Mouse (Mus musculus) embryonic facial prominence, embryonic 11.5 days (tissue): Measurements from ENCODE around the gene Slc9a7. TPM values are rescaled to one million over a fixed set of nuclear protein-coding genes. Genes with fewer than 3 reads are reported as not detected.

Experiments used
- ATAC-seq: fragments of 200-750 bp; cut with Nextera tagmentation; replicated peaks from 2 replicates; pipeline ENCODE4 v1.8.0; 2017; ENCODE audit warnings: low read depth; ENCODE audit not compliant: insufficient number of reproducible peaks, low FRiP score, low TSS enrichment
- DNase-seq: peaks from one replicate; pipeline ENCODE4 v3.0.0-alpha.2; 2015; ENCODE audit warnings: low spot score
- H3K27ac ChIP-seq: fragments of 300-500 bp; sonication (generic); replicated peaks from 2 replicates; pipeline ENCODE4 v1.5.1; 2014; ENCODE audit warnings: mild to moderate bottlenecking, low read depth, low read length, control low read depth
- H3K27me3 ChIP-seq: fragments of 300-500 bp; sonication (generic); 2 replicates; pipeline ENCODE4 v1.6.1; 2014; ENCODE audit warnings: mild to moderate bottlenecking, low read length, moderate library complexity, mixed read lengths; ENCODE audit not compliant: control insufficient read depth, insufficient read depth
- H3K36me3 ChIP-seq: fragments of 300-500 bp; sonication (generic); replicated peaks from 2 replicates; pipeline ENCODE4 v1.6.1; 2014; ENCODE audit warnings: low read depth, mild to moderate bottlenecking, low read length, moderate library complexity, mixed read lengths; ENCODE audit not compliant: control insufficient read depth, insufficient read depth
- H3K4me1 ChIP-seq: fragments of 300-500 bp; sonication (generic); 2 replicates; pipeline ENCODE4 v1.6.1; 2014; ENCODE audit warnings: low read length, mixed read lengths; ENCODE audit not compliant: control insufficient read depth, insufficient read depth
- H3K4me2 ChIP-seq: fragments of 300-500 bp; sonication (generic); 2 replicates; pipeline ENCODE4 v1.6.1; 2014; ENCODE audit warnings: low read depth, mild to moderate bottlenecking, control low read depth, low read length, moderate library complexity
- H3K4me3 ChIP-seq: fragments of 300-500 bp; sonication (generic); 2 replicates; pipeline ENCODE4 v1.5.1; 2014; ENCODE audit warnings: low read depth, low read length, control low read depth
- H3K9ac ChIP-seq: fragments of 300-500 bp; sonication (generic); replicated peaks from 2 replicates; pipeline ENCODE4 v1.6.1; 2014; ENCODE audit warnings: mild to moderate bottlenecking, control low read depth, low read length
- H3K9me3 ChIP-seq: fragments of 300-500 bp; sonication (generic); replicated peaks from 2 replicates; pipeline ENCODE4 v1.6.1; 2016; ENCODE audit warnings: mild to moderate bottlenecking, low read length, inconsistent platforms, mixed read lengths; ENCODE audit not compliant: control insufficient read depth
- WGBS: fragments of 180-500 bp; shearing (Covaris S2); extraction: QIAGEN DNeasy Blood & Tissue Kit; methylation state at CpG from one replicate; pipeline ENCODE4 v1.1.7; 2014; 5-methylcytosine and 5-hydroxymethylcytosine counted together
- polyA plus RNA-seq: library from polyadenylated mRNA; unstranded; fragments of >200 nt; fragmentation: Nextera tagmentation; extraction: Ambion mirVana; gene quantifications from 2 replicates; pipeline ENCODE4 v1.2.1, GENCODE M21; 2014

Gene Slc9a7
- polyA plus RNA-seq, result 0.50 and 1.2 TPM in 2 replicates

GRCm38 (mm10) chrX:20291282-20292039 is at the start of gene Slc9a7:
TSS of gene Slc9a7 (minus strand) at chrX:20291807.
- 7% methylated on average over 33 of the region's 65 CpGs for WGBS
- Histone ChIP-seq H3K27ac (no peak within 1 kb of the TSS), H3K9ac (peak within 1 kb of the TSS; percentile 50)

GRCm38 (mm10) chrX:20335722-20336121 is 44.1 kb upstream of the Slc9a7 start:
- DNase-seq (peak; percentile 54), ATAC-seq (no peak)
- H3K4me2 ChIP-seq, result no peak overlapping the region
- WGBS, result 15% methylated on average over 2 of the region's 2 CpGs
- no peak overlapping the region for H3K4me3 ChIP-seq
- no peaks in the 10 kb centered on the region for H3K9me3 ChIP-seq
- H3K27ac ChIP-seq, result no peak overlapping the region
- H3K36me3 ChIP-seq, result no peaks in the 10 kb centered on the region
- no peaks in the 10 kb centered on the region for H3K27me3 ChIP-seq
- H3K9ac ChIP-seq, result no peak overlapping the region
- H3K4me1 ChIP-seq, result no peaks in the 10 kb centered on the region

More at GRCm38 (mm10) chrX:20291282-20292039, at the start of gene Slc9a7:
- no peaks in the 10 kb centered on the region for H3K36me3 ChIP-seq
- peak; percentile 44 for DNase-seq
- no peaks in the 10 kb centered on the region for H3K4me1 ChIP-seq
- ATAC-seq, result peak; percentile 72; the same call in 1 of the 2 replicates
- no peaks in the 10 kb centered on the region for H3K9me3 ChIP-seq
- H3K4me3 ChIP-seq, result peak within 1 kb of the TSS; percentile 51
- H3K4me2 ChIP-seq, result peak within 1 kb of the TSS; percentile 74
- H3K27me3 ChIP-seq, result no peaks in the 10 kb centered on the region

GRCm38 (mm10) chrX:20332756-20333155 is 41.1 kb upstream of the Slc9a7 start:
- Histone ChIP-seq H3K4me1 (no peaks in the 10 kb centered on the region), H3K27ac (no peak overlapping the region), H3K9ac (no peak overlapping the region), H3K9me3 (no peaks in the 10 kb centered on the region), H3K4me2 (no peak overlapping the region), H3K36me3 (no peaks in the 10 kb centered on the region), H3K4me3 (no peak overlapping the region), H3K27me3 (no peaks in the 10 kb centered on the region)
- 68% methylated on average over 1 of the region's 1 CpGs for WGBS
- DNase-seq, result no peak
- no peak for ATAC-seq

- 43% methylated on average over 3 of the region's 3 CpGs for WGBS
- H3K9ac ChIP-seq, result no peak overlapping the region
- no peaks in the 10 kb centered on the region for H3K27me3 ChIP-seq
- no peaks in the 10 kb centered on the region for H3K36me3 ChIP-seq
- no peaks in the 10 kb centered on the region for H3K4me1 ChIP-seq
- DNase-seq (no peak), ATAC-seq (no peak)
- H3K4me2 ChIP-seq, result no peak overlapping the region
- no peak overlapping the region for H3K4me3 ChIP-seq
- no peaks in the 10 kb centered on the region for H3K9me3 ChIP-seq
- H3K27ac ChIP-seq, result no peak overlapping the region
These were observed 15.6 kb upstream of the Slc9a7 start for GRCm38 (mm10) chrX:20307215-20307614.

- ATAC-seq (no peak), DNase-seq (no peak)
- Histone ChIP-seq H3K9ac (no peak overlapping the region), H3K36me3 (no peaks in the 10 kb centered on the region), H3K9me3 (no peaks in the 10 kb centered on the region), H3K4me2 (no peak overlapping the region), H3K27ac (no peak overlapping the region), H3K4me1 (no peaks in the 10 kb centered on the region), H3K4me3 (no peak overlapping the region), H3K27me3 (no peaks in the 10 kb centered on the region)
These were observed 14.3 kb upstream of the Slc9a7 start for GRCm38 (mm10) chrX:20305941-20306340.

- H3K4me3 ChIP-seq, result no peak overlapping the region
- no peak overlapping the region for H3K4me2 ChIP-seq
- no peaks in the 10 kb centered on the region for H3K9me3 ChIP-seq
- no peak for ATAC-seq
- no peaks in the 10 kb centered on the region for H3K36me3 ChIP-seq
- no peak overlapping the region for H3K27ac ChIP-seq
- no peak overlapping the region for H3K9ac ChIP-seq
- no peaks in the 10 kb centered on the region for H3K4me1 ChIP-seq
- H3K27me3 ChIP-seq, result no peaks in the 10 kb centered on the region
- DNase-seq, result no peak
These were observed 11.7 kb upstream of the Slc9a7 start for GRCm38 (mm10) chrX:20303280-20303679.

- no peak overlapping the region for H3K27ac ChIP-seq
- H3K4me1 ChIP-seq, result no peaks in the 10 kb centered on the region
- DNase-seq (no peak), ATAC-seq (0 out of 2 replicates have a peak, but pooled peaks have one; percentile 48)
- H3K27me3 ChIP-seq, result no peaks in the 10 kb centered on the region
- peak overlapping the region; percentile 74 for H3K4me2 ChIP-seq
- no peaks in the 10 kb centered on the region for H3K36me3 ChIP-seq
- peak overlapping the region; percentile 51 for H3K4me3 ChIP-seq
- no peak overlapping the region for H3K9ac ChIP-seq
- WGBS, result 24% methylated on average over 11 of the region's 11 CpGs
- H3K9me3 ChIP-seq, result no peaks in the 10 kb centered on the region
These were observed 422 bp upstream of the Slc9a7 start for GRCm38 (mm10) chrX:20292040-20292417.

GRCm38 (mm10) chrX:20290715-20291114 is 892 bp downstream of the Slc9a7 start:
- no peaks in the 10 kb centered on the region for H3K9me3 ChIP-seq
- 19% methylated on average over 5 of the region's 5 CpGs for WGBS
- no peak overlapping the region for H3K9ac ChIP-seq
- ATAC-seq, result no peak
- H3K4me1 ChIP-seq, result no peaks in the 10 kb centered on the region
- H3K27me3 ChIP-seq, result no peaks in the 10 kb centered on the region
- DNase-seq, result no peak
- H3K4me2 ChIP-seq, result no peak overlapping the region; the same call in 1 of the 2 replicates
- H3K4me3 ChIP-seq, result peak overlapping the region; percentile 51; the same call in 1 of the 2 replicates
- H3K27ac ChIP-seq, result no peak overlapping the region
- no peaks in the 10 kb centered on the region for H3K36me3 ChIP-seq
